Mouse (Mus musculus) splenic B cell, adult 2 months (primary cell): Measurements from ENCODE around the gene Pawr.

Source experiments
- DNase-seq: peaks from one replicate; pipeline ENCODE4 v3.0.0-alpha.2; 2011; ENCODE audit warnings: low read depth, low spot score
- H3K27me3 ChIP-seq: 2 replicates; pipeline ENCODE4 v1.6.1; 2012; ENCODE audit warnings: mild to moderate bottlenecking, low read length, moderate library complexity, mixed read lengths; ENCODE audit not compliant: control insufficient read depth, poor library complexity, insufficient read depth, severe bottlenecking
- H3K36me3 ChIP-seq: 2 replicates; pipeline ENCODE4 v1.6.1; 2012; ENCODE audit warnings: mild to moderate bottlenecking, low read length, moderate library complexity, mixed read lengths; ENCODE audit not compliant: control insufficient read depth, poor library complexity, insufficient read depth, severe bottlenecking

The Pawr gene

GRCm38 (mm10) chr10:108443931-108444876 is 112.3 kb downstream of the Pawr start:
- Histone ChIP-seq H3K36me3 (no peaks in the 10 kb centered on the region), H3K27me3 (no peaks in the 10 kb centered on the region)
- no peak for DNase-seq

DNA sequence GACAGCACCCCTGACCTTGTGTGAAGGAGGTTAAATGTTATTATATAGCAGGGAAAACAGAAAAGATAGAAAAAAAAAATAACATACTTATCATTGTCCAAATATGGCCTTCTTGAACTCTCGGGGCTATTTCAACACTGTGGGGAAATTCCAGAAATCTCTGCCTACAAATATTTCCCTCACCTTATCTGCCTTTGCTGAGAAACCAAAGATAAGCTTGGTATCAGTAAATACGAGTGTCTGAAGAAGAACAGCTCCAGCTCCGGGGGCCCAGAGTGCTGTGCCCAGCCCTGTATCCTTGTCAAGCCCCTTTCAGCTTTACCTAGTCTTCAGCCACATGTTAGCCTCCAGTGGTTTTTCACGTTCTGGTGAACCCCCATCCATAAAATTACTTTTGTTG is 113.2 kb downstream of the Pawr start:
- H3K36me3 ChIP-seq: no peaks in the 10 kb centered on the region
- no peaks in the 10 kb centered on the region for H3K27me3 ChIP-seq
- no peak for DNase-seq

GRCm38 (mm10) chr10:108445606-108446005 is 113.7 kb downstream of the Pawr start:
- no peak for DNase-seq
- H3K36me3 ChIP-seq: no peaks in the 10 kb centered on the region
- H3K27me3 ChIP-seq: no peaks in the 10 kb centered on the region

- peak; percentile 23 for DNase-seq
- Histone ChIP-seq H3K36me3 (no peaks in the 10 kb centered on the region), H3K27me3 (no peaks in the 10 kb centered on the region)
Measured at GRCm38 (mm10) chr10:108446041-108446931, 114.4 kb downstream of the Pawr start.

DNA sequence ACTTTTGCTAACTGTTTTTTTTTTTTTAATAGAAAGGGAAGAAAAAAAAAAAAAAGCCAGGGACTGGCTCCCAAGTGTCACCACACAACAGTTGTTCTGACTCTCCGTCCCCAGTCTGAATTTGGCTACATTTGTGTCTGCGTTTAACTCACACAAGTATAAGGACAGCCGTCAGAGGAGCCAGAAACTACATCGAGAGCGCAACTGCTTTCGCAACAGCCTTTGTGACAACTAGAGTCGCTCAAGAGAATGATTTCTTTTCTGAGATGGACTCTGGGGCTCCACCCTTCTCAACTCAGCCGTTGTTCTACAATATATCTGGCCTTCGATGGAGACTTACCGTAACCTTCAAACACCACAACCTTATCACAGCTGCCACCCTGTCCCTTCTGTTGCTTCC is 115.3 kb downstream of the Pawr start:
- Histone ChIP-seq H3K27me3 (no peaks in the 10 kb centered on the region), H3K36me3 (no peaks in the 10 kb centered on the region)
- DNase-seq: no peak

DNA sequence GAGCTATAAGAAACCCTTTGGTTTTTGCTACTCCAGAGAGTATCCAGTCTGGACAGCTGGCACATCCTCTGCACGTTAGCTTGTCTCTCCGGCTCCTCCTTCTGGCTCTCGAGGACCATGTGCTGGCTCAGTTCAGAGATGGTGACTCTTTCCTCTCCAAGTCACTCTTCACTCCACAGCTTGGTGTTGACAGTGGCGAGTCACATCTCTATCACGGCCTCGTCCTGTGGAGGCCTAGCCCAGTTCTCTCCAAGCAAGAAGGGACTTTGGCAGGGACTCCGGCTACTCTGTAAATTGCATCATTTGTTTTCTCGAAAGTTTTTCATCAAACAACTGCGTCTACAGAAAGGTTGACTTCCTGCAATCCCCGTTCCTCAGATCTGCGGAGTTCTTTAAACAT is 116.5 kb downstream of the Pawr start:
- no peaks in the 10 kb centered on the region for H3K27me3 ChIP-seq

GRCm38 (mm10) chr10:108450401-108450800 is 118.5 kb downstream of the Pawr start:
- Histone ChIP-seq H3K36me3 (no peaks in the 10 kb centered on the region), H3K27me3 (no peaks in the 10 kb centered on the region)
- DNase-seq: no peak

More for the DNA sequence above, 116.5 kb downstream of the Pawr start:
- no peak for DNase-seq
- no peaks in the 10 kb centered on the region for H3K36me3 ChIP-seq

- no peaks in the 10 kb centered on the region for H3K27me3 ChIP-seq
- H3K36me3 ChIP-seq: no peaks in the 10 kb centered on the region
- DNase-seq: no peak
Measured at GRCm38 (mm10) chr10:108451516-108451915, 119.6 kb downstream of the Pawr start.

- no peaks in the 10 kb centered on the region for H3K27me3 ChIP-seq
- no peak for DNase-seq
- H3K36me3 ChIP-seq: no peaks in the 10 kb centered on the region
Measured at GRCm38 (mm10) chr10:108452421-108452820, 120.5 kb downstream of the Pawr start.

DNA sequence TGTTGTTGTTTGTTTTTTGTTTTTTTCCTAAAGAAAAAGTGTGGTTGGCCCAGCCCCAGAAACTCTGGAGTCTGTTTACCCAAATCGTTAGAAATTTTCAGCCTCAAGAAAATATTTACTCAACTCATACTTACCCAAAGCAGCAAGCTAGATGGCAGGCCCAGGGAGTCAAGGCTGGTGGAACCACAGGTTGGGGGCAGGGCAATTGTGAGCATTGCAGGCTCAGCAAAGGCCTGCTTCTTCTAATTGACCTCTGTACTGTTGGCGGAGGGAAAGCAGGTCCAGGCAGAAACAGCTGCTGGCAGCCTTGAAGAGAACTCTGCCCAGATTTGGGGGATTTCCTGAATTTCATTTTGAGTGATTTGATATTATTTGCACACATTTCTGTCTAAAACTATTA is 121.6 kb downstream of the Pawr start:
- DNase-seq: no peak
- Histone ChIP-seq H3K36me3 (no peaks in the 10 kb centered on the region), H3K27me3 (no peaks in the 10 kb centered on the region)

- no peaks in the 10 kb centered on the region for H3K36me3 ChIP-seq
- DNase-seq: no peak
- no peaks in the 10 kb centered on the region for H3K27me3 ChIP-seq
Measured at GRCm38 (mm10) chr10:108454691-108455117, 122.8 kb downstream of the Pawr start.

DNA sequence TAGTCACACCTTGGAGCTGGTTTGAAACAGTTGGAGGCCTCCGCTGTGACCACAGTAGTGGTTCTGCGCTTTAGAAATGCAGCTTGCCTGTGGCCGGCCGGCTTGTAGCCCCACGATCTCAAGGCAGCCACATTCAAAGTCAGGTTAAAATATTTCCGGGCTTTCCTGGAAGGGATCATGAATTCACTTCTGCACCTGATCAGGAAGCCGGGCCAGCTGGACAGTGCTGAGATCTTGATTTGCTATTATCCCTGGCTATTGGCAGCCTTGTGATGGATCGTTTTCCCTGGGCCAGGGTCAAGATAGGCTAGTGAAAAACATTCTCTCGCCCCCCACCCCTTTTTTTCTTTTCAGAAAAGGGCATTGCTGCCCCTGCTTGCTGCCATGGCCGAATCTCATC is 123.3 kb downstream of the Pawr start:
- no peaks in the 10 kb centered on the region for H3K27me3 ChIP-seq
- DNase-seq: no peak
- no peaks in the 10 kb centered on the region for H3K36me3 ChIP-seq

- Histone ChIP-seq H3K36me3 (no peaks in the 10 kb centered on the region), H3K27me3 (no peaks in the 10 kb centered on the region)
- DNase-seq: no peak
Measured at GRCm38 (mm10) chr10:108455883-108456282, 124.0 kb downstream of the Pawr start.

DNA sequence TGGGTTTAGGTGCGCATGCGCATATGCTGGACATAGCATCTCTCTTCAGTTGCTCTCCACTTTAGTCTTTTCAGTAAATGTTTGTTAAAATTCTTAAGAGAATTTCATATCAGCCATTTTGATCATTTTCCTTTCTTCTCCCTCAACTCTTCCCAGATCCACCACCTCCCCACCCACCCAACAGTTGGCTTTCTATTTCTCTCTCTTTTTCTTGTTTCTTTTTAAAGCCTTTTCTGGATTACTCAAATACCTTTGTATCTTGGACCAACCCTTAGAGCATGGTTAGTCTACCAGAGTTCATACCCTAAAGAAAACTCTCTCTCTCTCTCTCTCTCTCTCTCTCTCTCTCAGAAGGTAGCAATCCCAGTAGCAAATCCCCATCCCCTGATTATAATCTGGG is 125.1 kb downstream of the Pawr start:
- H3K27me3 ChIP-seq: no peaks in the 10 kb centered on the region
- no peaks in the 10 kb centered on the region for H3K36me3 ChIP-seq
- DNase-seq: no peak

- no peak for DNase-seq
- Histone ChIP-seq H3K36me3 (no peaks in the 10 kb centered on the region), H3K27me3 (no peaks in the 10 kb centered on the region)
Measured at GRCm38 (mm10) chr10:108461862-108462261, 129.9 kb downstream of the Pawr start.
